ENCODE assay signal across 18 mouse cellular contexts in genomic region chr9:62166621-62167020, GRCm38 (mm10). TPM values are rescaled to one million over a fixed set of nuclear protein-coding genes. Genes with fewer than 3 reads are reported as not detected.
A peak's percentile ranks its signal among the peaks of the same experiment; 100 is the strongest.
DNase-seq lines count a peak whose midpoint lies in the region; ATAC-seq and TF ChIP-seq lines count a peak whose summit lies in the region.
"Had no signal": no experiment of that assay in that cellular context is flagged by ENCODE, and none has a peak within 500 bp of the region (broad histone marks: within the 10 kb centered on the region; RNA-seq: fewer than 3 reads in every experiment).

No protein-coding gene starts in this region.

- no peaks in the 10 kb centered on the region for H3K36me3 ChIP-seq in midbrain, embryonic 13.5 days
- H3K36me3 ChIP-seq in midbrain, embryonic 16.5 days (ENCODE audit: control insufficient read depth, insufficient read depth, low read length): no peaks in the 10 kb centered on the region
- no peaks in the 10 kb centered on the region for H3K36me3 ChIP-seq in hindbrain, embryonic 12.5 days
- no peaks in the 10 kb centered on the region for H3K36me3 ChIP-seq in myocyte (ENCODE audit: control insufficient read depth, insufficient read depth)
- H3K36me3 ChIP-seq: heart, embryonic 10.5 days; liver, embryonic 12.5 days; neural tube, embryonic 12.5 days had no signal

- H3K27me3 ChIP-seq in midbrain, embryonic 13.5 days: no peaks in the 10 kb centered on the region
- no peaks in the 10 kb centered on the region for H3K27me3 ChIP-seq in midbrain, embryonic 16.5 days (ENCODE audit: control insufficient read depth, insufficient read depth, low read depth, low read length)
- H3K27me3 ChIP-seq in hindbrain, embryonic 12.5 days: no peaks in the 10 kb centered on the region
- H3K27me3 ChIP-seq in myocyte (ENCODE audit: control insufficient read depth, insufficient read depth, insufficient read length): no peaks in the 10 kb centered on the region
- H3K27me3 ChIP-seq: neural tube, embryonic 12.5 days had no signal

- no peak overlapping the region for H3K4me2 ChIP-seq in midbrain, embryonic 13.5 days (replicated peaks)
- H3K4me2 ChIP-seq in midbrain, embryonic 16.5 days (ENCODE audit: low read length): no peak overlapping the region
- H3K4me2 ChIP-seq in hindbrain, embryonic 12.5 days (replicated peaks): no peak overlapping the region
- H3K4me2 ChIP-seq in myocyte (ENCODE audit: low read depth): peak overlapping the region; percentile 57
- H3K4me2 ChIP-seq: liver, embryonic 12.5 days; neural tube, embryonic 12.5 days had no signal

- DNase-seq in gastrocnemius, adult 2 months: no peak
- no peak for DNase-seq in gastrocnemius, adult 18-20 months (ENCODE audit: low spot score)
- DNase-seq in right cerebral cortex, adult 18-20 months: no peak
- DNase-seq in layer of hippocampus, adult 18-20 months (ENCODE audit: low spot score in 2 of 2): no peak
- DNase-seq: kidney, adult 18-20 months; layer of hippocampus, postnatal 36 days; lung, adult 2 months; lung, postnatal 36 days; right cerebral cortex, postnatal 25 days; thymus, postnatal 36 days had no signal

- ATAC-seq in midbrain, embryonic 13.5 days: no peak
- no peak for ATAC-seq in midbrain, embryonic 16.5 days
- no peak for ATAC-seq in hindbrain, embryonic 12.5 days (ENCODE audit: low FRiP score)
- ATAC-seq: liver, embryonic 12.5 days had no signal

- TF ChIP-seq POLR2A in myocyte (IDR thresholded peaks at IDR 0.05; ENCODE audit: insufficient read length, low read depth): no peak

- peaks cover 26% of the 10 kb centered on the region for H3K4me1 ChIP-seq in midbrain, embryonic 13.5 days (replicated peaks)
- H3K4me1 ChIP-seq in midbrain, embryonic 16.5 days (ENCODE audit: control insufficient read depth, insufficient read depth, low read length): no peaks in the 10 kb centered on the region; the same call in 1 of the 2 replicates
- peaks cover 27% of the 10 kb centered on the region for H3K4me1 ChIP-seq in hindbrain, embryonic 12.5 days
- H3K4me1 ChIP-seq: heart, embryonic 10.5 days; liver, embryonic 12.5 days had no signal

- no peak overlapping the region for H3K9ac ChIP-seq in midbrain, embryonic 13.5 days (replicated peaks)
- no peak overlapping the region for H3K9ac ChIP-seq in midbrain, embryonic 16.5 days (ENCODE audit: low read depth, low read length)
- no peak overlapping the region for H3K9ac ChIP-seq in hindbrain, embryonic 12.5 days
- H3K9ac ChIP-seq: liver, embryonic 12.5 days; neural tube, embryonic 12.5 days had no signal

- no peak overlapping the region for H3ac ChIP-seq in myocyte (ENCODE audit: control insufficient read depth, insufficient read length)

- peak overlapping the region; percentile 57 for H3K27ac ChIP-seq in gastrocnemius, adult 2 months
- H3K27ac ChIP-seq in midbrain, embryonic 13.5 days: peak overlapping the region; percentile 45; the same call in 1 of the 2 replicates
- H3K27ac ChIP-seq in midbrain, embryonic 16.5 days (ENCODE audit: low read length): no peak overlapping the region
- peak overlapping the region; percentile 35; the same call in 1 of the 2 replicates for H3K27ac ChIP-seq in hindbrain, embryonic 12.5 days
- H3K27ac ChIP-seq: heart, embryonic 10.5 days; kidney, postnatal 0 days; liver, embryonic 12.5 days; neural tube, embryonic 12.5 days had no signal

- intact Hi-C loops in gastrocnemius, adult 2 months (cut with DNase I): no loop called here

- H3K4me3 ChIP-seq in gastrocnemius, adult 2 months: no peak overlapping the region
- no peak overlapping the region for H3K4me3 ChIP-seq in midbrain, embryonic 13.5 days (replicated peaks)
- H3K4me3 ChIP-seq in midbrain, embryonic 16.5 days (ENCODE audit: low read depth, low read length): no peak overlapping the region
- H3K4me3 ChIP-seq in hindbrain, embryonic 12.5 days: no peak overlapping the region
- H3K4me3 ChIP-seq in myocyte: no peak overlapping the region
- H3K4me3 ChIP-seq: heart, embryonic 10.5 days; liver, embryonic 12.5 days; neural tube, embryonic 12.5 days had no signal

- H3K79me2 ChIP-seq in myocyte (ENCODE audit: control insufficient read depth, insufficient read depth): no peaks in the 10 kb centered on the region

- H3K9me3 ChIP-seq in midbrain, embryonic 13.5 days: no peaks in the 10 kb centered on the region
- no peaks in the 10 kb centered on the region for H3K9me3 ChIP-seq in midbrain, embryonic 16.5 days (replicated peaks; ENCODE audit: control insufficient read depth, low read length, poor library complexity, severe bottlenecking)
- H3K9me3 ChIP-seq in hindbrain, embryonic 12.5 days (replicated peaks): no peaks in the 10 kb centered on the region
- H3K9me3 ChIP-seq: heart, embryonic 10.5 days; liver, embryonic 12.5 days; neural tube, embryonic 12.5 days had no signal

- no peak for TF ChIP-seq CTCF in gastrocnemius, adult 2 months (IDR thresholded peaks at IDR 0.05)

- 42% methylated on average over 5 of the region's 5 CpGs for WGBS in midbrain, embryonic 13.5 days
- WGBS in midbrain, embryonic 16.5 days: 37% methylated on average over 5 of the region's 5 CpGs
- 44% methylated on average over 5 of the region's 5 CpGs for WGBS in hindbrain, embryonic 12.5 days

TF ChIP-seq in myocyte, 11 proteins besides CTCF, POLR2A, EP300 and RAD21:
- peak in 1 of 3 experiments; percentile 23 for TF ChIP-seq MYOD1 (IDR thresholded peaks at IDR 0.05; ENCODE audit: control insufficient read depth in 1 of 3, insufficient read length in 2 of 3, low read depth in 2 of 3)
- no peak for TF ChIP-seq SRF (IDR thresholded peaks at IDR 0.05; ENCODE audit: control insufficient read depth, insufficient read length, low read depth)

RNA-seq across cellular contexts. Expression of gene Glce, which starts 44.2 kb away (rescaled TPM):
- 1 to 10 TPM; 6.1 to 8.9 TPM for total RNA-seq in gastrocnemius, adult 2 months (2021)
- 1 to 10 TPM; 5.8 TPM for total RNA-seq in gastrocnemius, adult 18-20 months (2021)
- 16.7 and 17.5 TPM in 2 replicates for polyA plus RNA-seq in midbrain, embryonic 13.5 days (2015; fragmentation: Nextera tagmentation; extraction: Ambion mirVana)
- polyA plus RNA-seq in midbrain, embryonic 16.5 days (2015; fragmentation: Nextera tagmentation; extraction: Ambion mirVana): 21.0 and 22.1 TPM in 2 replicates
- 26.9 and 27.2 TPM in 2 replicates for polyA plus RNA-seq in hindbrain, embryonic 12.5 days (2016; fragmentation: Nextera tagmentation; extraction: Ambion mirVana)
- 32.0 TPM for polyA plus RNA-seq in myocyte (2012; fragmentation: generic; extraction: Trizol)
- 10 to 100 TPM; 20.8 to 31.0 TPM for total RNA-seq in layer of hippocampus, adult 18-20 months (2021)
